Mouse (Mus musculus): ENCODE results near the gene Ar. TPM values are rescaled to one million over a fixed set of nuclear protein-coding genes. Genes with fewer than 3 reads are reported as not detected.

Ar gene
- polyA plus RNA-seq (2015; fragmentation: Nextera tagmentation; extraction: Ambion mirVana) = 1.2 and 1.3 TPM in 2 replicates

GRCm38 (mm10) chrX:98148531-98149342 lies at the start of gene Ar:
Ar (plus strand) TSS chrX:98148769.
- ATAC-seq (replicated peaks; ENCODE audit: low FRiP score) = peak; percentile 72
- H3K4me2 ChIP-seq = peak within 1 kb of the TSS; percentile 71
- peak within 1 kb of the TSS; percentile 43 for H3K4me3 ChIP-seq (replicated peaks)
- no peaks in the 10 kb centered on the region for H3K9me3 ChIP-seq (replicated peaks)
- H3K27ac ChIP-seq = no peak within 1 kb of the TSS
- peaks cover 55% of the 10 kb centered on the region for H3K27me3 ChIP-seq
- peaks cover 6% of the 10 kb centered on the region; the same call in 1 of the 2 replicates for H3K4me1 ChIP-seq
- H3K9ac ChIP-seq = 0 out of 2 replicates have a peak within 1 kb of the TSS, but pooled peaks have one; percentile 17
- WGBS = 17% methylated on average over 23 of the region's 27 CpGs
- no peaks in the 10 kb centered on the region for H3K36me3 ChIP-seq

- H3K36me3 ChIP-seq = no peaks in the 10 kb centered on the region
- peak overlapping the region; percentile 71 for H3K4me2 ChIP-seq
These were observed 1.3 kb downstream of the Ar start for GRCm38 (mm10) chrX:98149724-98150392.

GRCm38 (mm10) chrX:98150393-98151119 lies 2.0 kb downstream of the Ar start:
- Histone ChIP-seq H3K9ac (no peak overlapping the region), H3K4me3 (replicated peaks) (peak overlapping the region; percentile 43), H3K9me3 (replicated peaks) (no peaks in the 10 kb centered on the region), H3K4me1 (peaks cover 6% of the 10 kb centered on the region; the same call in 1 of the 2 replicates), H3K4me2 (peak overlapping the region; percentile 71), H3K36me3 (no peaks in the 10 kb centered on the region), H3K27me3 (peaks cover 61% of the 10 kb centered on the region), H3K27ac (no peak overlapping the region)
- 23% methylated on average over 33 of the region's 33 CpGs for WGBS
- peak; percentile 59; the same call in 1 of the 2 replicates for ATAC-seq (replicated peaks; ENCODE audit: low FRiP score)

More at GRCm38 (mm10) chrX:98149724-98150392, 1.3 kb downstream of the Ar start:
- 0 out of 2 replicates have a peak overlapping the region, but pooled peaks have one; percentile 14 for H3K9ac ChIP-seq
- peaks cover 61% of the 10 kb centered on the region for H3K27me3 ChIP-seq
- peak overlapping the region; percentile 43 for H3K4me3 ChIP-seq (replicated peaks)
- WGBS = 24% methylated on average over 29 of the region's 30 CpGs
- no peaks in the 10 kb centered on the region for H3K9me3 ChIP-seq (replicated peaks)
- H3K27ac ChIP-seq = no peak overlapping the region
- H3K4me1 ChIP-seq = peaks cover 6% of the 10 kb centered on the region; the same call in 1 of the 2 replicates
- ATAC-seq (replicated peaks; ENCODE audit: low FRiP score) = peak; percentile 66

- Histone ChIP-seq H3K4me1 (no peaks in the 10 kb centered on the region), H3K9ac (no peak overlapping the region), H3K27me3 (no peaks in the 10 kb centered on the region), H3K36me3 (no peaks in the 10 kb centered on the region), H3K4me3 (replicated peaks) (no peak overlapping the region), H3K27ac (no peak overlapping the region), H3K9me3 (replicated peaks) (no peaks in the 10 kb centered on the region), H3K4me2 (no peak overlapping the region)
- ATAC-seq (replicated peaks; ENCODE audit: low FRiP score) = no peak
These were observed 41.2 kb downstream of the Ar start for GRCm38 (mm10) chrX:98189759-98190158.

GRCm38 (mm10) chrX:98205766-98206165 lies 57.2 kb downstream of the Ar start:
- no peak overlapping the region for H3K4me2 ChIP-seq
- no peaks in the 10 kb centered on the region for H3K27me3 ChIP-seq
- WGBS = 39% methylated on average over 3 of the region's 3 CpGs
- no peak for ATAC-seq (replicated peaks; ENCODE audit: low FRiP score)
- H3K9me3 ChIP-seq (replicated peaks) = no peaks in the 10 kb centered on the region
- no peak overlapping the region for H3K4me3 ChIP-seq (replicated peaks)
- no peaks in the 10 kb centered on the region for H3K36me3 ChIP-seq
- H3K9ac ChIP-seq = no peak overlapping the region
- H3K4me1 ChIP-seq = no peaks in the 10 kb centered on the region
- H3K27ac ChIP-seq = no peak overlapping the region

- H3K4me3 ChIP-seq (replicated peaks) = no peak overlapping the region
- no peaks in the 10 kb centered on the region for H3K36me3 ChIP-seq
- H3K9ac ChIP-seq = no peak overlapping the region
- H3K4me1 ChIP-seq = no peaks in the 10 kb centered on the region
- WGBS = 49% methylated on average over 4 of the region's 4 CpGs
- ATAC-seq (replicated peaks; ENCODE audit: low FRiP score) = no peak
- H3K27ac ChIP-seq = no peak overlapping the region
- H3K4me2 ChIP-seq = no peak overlapping the region
- H3K27me3 ChIP-seq = no peaks in the 10 kb centered on the region
- no peaks in the 10 kb centered on the region for H3K9me3 ChIP-seq (replicated peaks)
These were observed 58.6 kb downstream of the Ar start for GRCm38 (mm10) chrX:98207166-98207565.

GRCm38 (mm10) chrX:98216103-98216502 lies 67.5 kb downstream of the Ar start:
- H3K4me3 ChIP-seq (replicated peaks) = no peak overlapping the region
- H3K27ac ChIP-seq = no peak overlapping the region
- H3K36me3 ChIP-seq = no peaks in the 10 kb centered on the region
- no peak overlapping the region for H3K9ac ChIP-seq
- no peaks in the 10 kb centered on the region for H3K9me3 ChIP-seq (replicated peaks)
- H3K27me3 ChIP-seq = no peaks in the 10 kb centered on the region
- ATAC-seq (replicated peaks; ENCODE audit: low FRiP score) = no peak
- no peak overlapping the region for H3K4me2 ChIP-seq
- 57% methylated on average over 1 of the region's 1 CpGs for WGBS
- H3K4me1 ChIP-seq = no peaks in the 10 kb centered on the region

- Histone ChIP-seq H3K4me2 (no peak overlapping the region), H3K9ac (no peak overlapping the region), H3K36me3 (no peaks in the 10 kb centered on the region), H3K9me3 (replicated peaks) (no peaks in the 10 kb centered on the region), H3K4me3 (replicated peaks) (no peak overlapping the region), H3K27ac (no peak overlapping the region), H3K4me1 (no peaks in the 10 kb centered on the region), H3K27me3 (no peaks in the 10 kb centered on the region)
- no peak for ATAC-seq (replicated peaks; ENCODE audit: low FRiP score)
- WGBS = 86% methylated on average over 4 of the region's 4 CpGs
These were observed 90.4 kb downstream of the Ar start for GRCm38 (mm10) chrX:98239011-98239410.

GRCm38 (mm10) chrX:98245108-98245507 lies 96.5 kb downstream of the Ar start:
- no peaks in the 10 kb centered on the region for H3K4me1 ChIP-seq
- H3K4me2 ChIP-seq = no peak overlapping the region
- H3K27ac ChIP-seq = no peak overlapping the region
- no peak overlapping the region for H3K9ac ChIP-seq
- 83% methylated on average over 2 of the region's 2 CpGs for WGBS
- ATAC-seq (replicated peaks; ENCODE audit: low FRiP score) = no peak
- H3K9me3 ChIP-seq (replicated peaks) = no peaks in the 10 kb centered on the region
- no peak overlapping the region for H3K4me3 ChIP-seq (replicated peaks)
- H3K27me3 ChIP-seq = 0 out of 2 replicates have a peak, but pooled peaks cover 3% of the 10 kb centered on the region
- H3K36me3 ChIP-seq = no peaks in the 10 kb centered on the region

GRCm38 (mm10) chrX:98248363-98248762 lies 99.8 kb downstream of the Ar start:
- Histone ChIP-seq H3K4me2 (no peak overlapping the region), H3K4me1 (no peaks in the 10 kb centered on the region), H3K4me3 (replicated peaks) (no peak overlapping the region), H3K36me3 (no peaks in the 10 kb centered on the region), H3K9me3 (replicated peaks) (no peaks in the 10 kb centered on the region), H3K27me3 (peaks cover 16% of the 10 kb centered on the region; the same call in 1 of the 2 replicates), H3K27ac (no peak overlapping the region), H3K9ac (no peak overlapping the region)
- no peak for ATAC-seq (replicated peaks; ENCODE audit: low FRiP score)
- 81% methylated on average over 4 of the region's 4 CpGs for WGBS

GRCm38 (mm10) chrX:98259620-98260019 lies 111.1 kb downstream of the Ar start:
- no peak overlapping the region for H3K4me3 ChIP-seq (replicated peaks)
- peaks cover 4% of the 10 kb centered on the region; the same call in 1 of the 2 replicates for H3K27me3 ChIP-seq
- H3K9ac ChIP-seq = no peak overlapping the region
- H3K27ac ChIP-seq = no peak overlapping the region
- WGBS = 94% methylated on average over 2 of the region's 2 CpGs
- H3K36me3 ChIP-seq = no peaks in the 10 kb centered on the region
- H3K9me3 ChIP-seq (replicated peaks) = no peaks in the 10 kb centered on the region
- ATAC-seq (replicated peaks; ENCODE audit: low FRiP score) = no peak
- no peak overlapping the region for H3K4me2 ChIP-seq
- no peaks in the 10 kb centered on the region for H3K4me1 ChIP-seq

GRCm38 (mm10) chrX:98265755-98266154 lies 117.2 kb downstream of the Ar start:
- H3K9ac ChIP-seq = no peak overlapping the region
- no peaks in the 10 kb centered on the region for H3K4me1 ChIP-seq
- no peaks in the 10 kb centered on the region for H3K36me3 ChIP-seq
- H3K9me3 ChIP-seq (replicated peaks) = no peaks in the 10 kb centered on the region
- H3K27me3 ChIP-seq = no peaks in the 10 kb centered on the region
- H3K27ac ChIP-seq = no peak overlapping the region
- H3K4me3 ChIP-seq (replicated peaks) = no peak overlapping the region
- no peak overlapping the region for H3K4me2 ChIP-seq
- ATAC-seq (replicated peaks; ENCODE audit: low FRiP score) = no peak
- WGBS = 92% methylated on average over 2 of the region's 2 CpGs

Data from kidney, embryonic 15.5 days (tissue).